Mouse (Mus musculus): ENCODE measurements around the gene Lcn11. TPM values are rescaled to one million over a fixed set of nuclear protein-coding genes. Genes with fewer than 3 reads are reported as not detected.
"Not testable (repeated sequence)": the region's sequence is repeated elsewhere in the genome, so short reads cannot be mapped to it uniquely, and the experiment has no call there.

Lcn11 gene
- polyA plus RNA-seq (2015; fragmentation: Nextera tagmentation; extraction: Ambion mirVana) = not detected in 2 replicates

GRCm38 (mm10) chr2:25776717-25777116 lies at the start of gene Lcn11:
TSS of gene Lcn11 (plus strand) at chr2:25777017.
- WGBS = 93% methylated on average over 1 of the region's 1 CpGs
- Histone ChIP-seq H3K36me3 (no peaks in the 10 kb centered on the region), H3K9me3 (no peaks in the 10 kb centered on the region), H3K4me3 (no peak within 1 kb of the TSS), H3K4me1 (replicated peaks) (no peaks in the 10 kb centered on the region), H3K4me2 (no peak within 1 kb of the TSS), H3K9ac (no peak within 1 kb of the TSS), H3K27me3 (no peaks in the 10 kb centered on the region), H3K27ac (replicated peaks) (no peak within 1 kb of the TSS)
- ATAC-seq (ENCODE audit: low read depth) = no peak

GRCm38 (mm10) chr2:25733199-25733930 lies 43.5 kb upstream of the Lcn11 start:
- no peak for ATAC-seq (ENCODE audit: low read depth)
- no peaks in the 10 kb centered on the region for H3K9me3 ChIP-seq
- no peak overlapping the region for H3K9ac ChIP-seq
- no peak overlapping the region for H3K4me3 ChIP-seq
- WGBS = 64% methylated on average over 2 of the region's 2 CpGs
- H3K4me1 ChIP-seq (replicated peaks) = no peaks in the 10 kb centered on the region
- no peak overlapping the region for H3K27ac ChIP-seq (replicated peaks)
- H3K27me3 ChIP-seq = no peaks in the 10 kb centered on the region
- no peaks in the 10 kb centered on the region for H3K36me3 ChIP-seq
- H3K4me2 ChIP-seq = no peak overlapping the region

GRCm38 (mm10) chr2:25736709-25737108 lies 40.1 kb upstream of the Lcn11 start, which contains the start of gene Obp2b:
TSS of gene Obp2b (plus strand) at chr2:25737009.
- H3K36me3 ChIP-seq; ATAC-seq (ENCODE audit: low read depth); H3K9me3 ChIP-seq; H3K4me2 ChIP-seq; H3K4me3 ChIP-seq; H3K27me3 ChIP-seq; H3K27ac ChIP-seq (replicated peaks); H3K9ac ChIP-seq; H3K4me1 ChIP-seq (replicated peaks): not testable (repeated sequence)
- WGBS = 80% methylated on average over 3 of the region's 3 CpGs

- no peak for ATAC-seq (ENCODE audit: low read depth)
- Histone ChIP-seq H3K9ac (no peak overlapping the region), H3K4me3 (no peak overlapping the region), H3K36me3 (no peaks in the 10 kb centered on the region), H3K4me1 (replicated peaks) (no peaks in the 10 kb centered on the region), H3K4me2 (no peak overlapping the region), H3K27ac (replicated peaks) (no peak overlapping the region), H3K9me3 (no peaks in the 10 kb centered on the region), H3K27me3 (no peaks in the 10 kb centered on the region)
- 71% methylated on average over 1 of the region's 1 CpGs for WGBS
Observed at GRCm38 (mm10) chr2:25741671-25742070, 35.1 kb upstream of the Lcn11 start.

- H3K4me3 ChIP-seq = no peak overlapping the region
- H3K27me3 ChIP-seq = no peaks in the 10 kb centered on the region
- 93% methylated on average over 1 of the region's 1 CpGs for WGBS
- no peak overlapping the region for H3K4me2 ChIP-seq
- no peaks in the 10 kb centered on the region for H3K9me3 ChIP-seq
- no peak overlapping the region for H3K27ac ChIP-seq (replicated peaks)
- no peaks in the 10 kb centered on the region for H3K4me1 ChIP-seq (replicated peaks)
- H3K36me3 ChIP-seq = no peaks in the 10 kb centered on the region
- ATAC-seq (ENCODE audit: low read depth) = no peak
- no peak overlapping the region for H3K9ac ChIP-seq
Observed at GRCm38 (mm10) chr2:25754201-25754600, 22.6 kb upstream of the Lcn11 start.

GRCm38 (mm10) chr2:25758064-25758625 lies 18.7 kb upstream of the Lcn11 start:
- no peaks in the 10 kb centered on the region for H3K36me3 ChIP-seq
- no peaks in the 10 kb centered on the region for H3K4me1 ChIP-seq (replicated peaks)
- WGBS = 52% methylated on average over 4 of the region's 4 CpGs
- no peak overlapping the region for H3K4me3 ChIP-seq
- H3K4me2 ChIP-seq = no peak overlapping the region
- no peak overlapping the region for H3K27ac ChIP-seq (replicated peaks)
- no peaks in the 10 kb centered on the region for H3K27me3 ChIP-seq
- no peaks in the 10 kb centered on the region for H3K9me3 ChIP-seq
- no peak for ATAC-seq (ENCODE audit: low read depth)
- H3K9ac ChIP-seq = no peak overlapping the region

- H3K9me3 ChIP-seq = no peaks in the 10 kb centered on the region
- no peak within 1 kb of the TSS for H3K9ac ChIP-seq
- H3K36me3 ChIP-seq = no peaks in the 10 kb centered on the region
- WGBS = 43% methylated on average over 2 of the region's 2 CpGs
- no peak for ATAC-seq (ENCODE audit: low read depth)
- no peak within 1 kb of the TSS for H3K4me3 ChIP-seq
- no peak within 1 kb of the TSS for H3K4me2 ChIP-seq
- no peak within 1 kb of the TSS for H3K27ac ChIP-seq (replicated peaks)
- H3K4me1 ChIP-seq (replicated peaks) = no peaks in the 10 kb centered on the region
- H3K27me3 ChIP-seq = no peaks in the 10 kb centered on the region
Observed at GRCm38 (mm10) chr2:25765269-25765668, 11.5 kb upstream of the Lcn11 start, which contains the start of gene Lcn3. TSS of gene Lcn3 (plus strand) at chr2:25765569.

GRCm38 (mm10) chr2:25767764-25768163 lies 9.1 kb upstream of the Lcn11 start:
- no peaks in the 10 kb centered on the region for H3K27me3 ChIP-seq
- no peaks in the 10 kb centered on the region for H3K4me1 ChIP-seq (replicated peaks)
- WGBS = 84% methylated on average over 4 of the region's 4 CpGs
- H3K9me3 ChIP-seq = no peaks in the 10 kb centered on the region
- H3K4me2 ChIP-seq = no peak overlapping the region
- H3K27ac ChIP-seq (replicated peaks) = no peak overlapping the region
- no peak for ATAC-seq (ENCODE audit: low read depth)
- H3K4me3 ChIP-seq = no peak overlapping the region
- H3K9ac ChIP-seq = no peak overlapping the region
- H3K36me3 ChIP-seq = no peaks in the 10 kb centered on the region

- no peak overlapping the region for H3K27ac ChIP-seq (replicated peaks)
- no peaks in the 10 kb centered on the region for H3K9me3 ChIP-seq
- WGBS = 88% methylated on average over 2 of the region's 2 CpGs
- no peaks in the 10 kb centered on the region for H3K4me1 ChIP-seq (replicated peaks)
- H3K4me2 ChIP-seq = no peak overlapping the region
- H3K9ac ChIP-seq = no peak overlapping the region
- no peak for ATAC-seq (ENCODE audit: low read depth)
- H3K27me3 ChIP-seq = no peaks in the 10 kb centered on the region
- H3K4me3 ChIP-seq = no peak overlapping the region
- no peaks in the 10 kb centered on the region for H3K36me3 ChIP-seq
Observed at GRCm38 (mm10) chr2:25773507-25773906, 3.3 kb upstream of the Lcn11 start.

GRCm38 (mm10) chr2:25774640-25775039 lies 2.2 kb upstream of the Lcn11 start:
- H3K9ac ChIP-seq = no peak overlapping the region
- no peak for ATAC-seq (ENCODE audit: low read depth)
- H3K27me3 ChIP-seq = no peaks in the 10 kb centered on the region
- no peaks in the 10 kb centered on the region for H3K4me1 ChIP-seq (replicated peaks)
- no peak overlapping the region for H3K27ac ChIP-seq (replicated peaks)
- H3K36me3 ChIP-seq = no peaks in the 10 kb centered on the region
- 81% methylated on average over 2 of the region's 2 CpGs for WGBS
- no peaks in the 10 kb centered on the region for H3K9me3 ChIP-seq
- H3K4me2 ChIP-seq = no peak overlapping the region
- no peak overlapping the region for H3K4me3 ChIP-seq

- Histone ChIP-seq H3K9ac (no peak overlapping the region), H3K27ac (replicated peaks) (no peak overlapping the region), H3K4me2 (no peak overlapping the region), H3K36me3 (no peaks in the 10 kb centered on the region), H3K4me1 (replicated peaks) (no peaks in the 10 kb centered on the region), H3K9me3 (no peaks in the 10 kb centered on the region), H3K27me3 (no peaks in the 10 kb centered on the region), H3K4me3 (no peak overlapping the region)
- WGBS = 76% methylated on average over 3 of the region's 3 CpGs
- ATAC-seq (ENCODE audit: low read depth) = no peak
Observed at GRCm38 (mm10) chr2:25775991-25776390, 826 bp upstream of the Lcn11 start.

- Histone ChIP-seq H3K4me3 (no peak overlapping the region), H3K4me1 (replicated peaks) (no peaks in the 10 kb centered on the region), H3K27me3 (no peaks in the 10 kb centered on the region), H3K27ac (replicated peaks) (no peak overlapping the region), H3K4me2 (no peak overlapping the region), H3K9ac (no peak overlapping the region), H3K9me3 (no peaks in the 10 kb centered on the region), H3K36me3 (no peaks in the 10 kb centered on the region)
- WGBS = 89% methylated on average over 9 of the region's 9 CpGs
- ATAC-seq (ENCODE audit: low read depth) = no peak
Observed at GRCm38 (mm10) chr2:25779076-25779475, 2.3 kb downstream of the Lcn11 start.

- Histone ChIP-seq H3K27me3 (no peaks in the 10 kb centered on the region), H3K4me2 (no peak overlapping the region), H3K4me1 (replicated peaks) (no peaks in the 10 kb centered on the region), H3K27ac (replicated peaks) (no peak overlapping the region), H3K9ac (no peak overlapping the region), H3K36me3 (no peaks in the 10 kb centered on the region), H3K9me3 (no peaks in the 10 kb centered on the region), H3K4me3 (no peak overlapping the region)
- WGBS = 56% methylated on average over 4 of the region's 4 CpGs
- no peak for ATAC-seq (ENCODE audit: low read depth)
Observed at GRCm38 (mm10) chr2:25780921-25781320, 4.1 kb downstream of the Lcn11 start.

Measured in neural tube, embryonic 13.5 days (tissue).